Mouse (Mus musculus) ES-E14 (cell line): ENCODE results near the gene E4f1.

Experiments
- CHD2 ChIP-seq: IDR thresholded peaks from 2 replicates; pipeline ENCODE4 v1.6.1; 2014; ENCODE audit warnings: mild to moderate bottlenecking, low read depth, low read length, inconsistent platforms
- HCFC1 ChIP-seq: IDR thresholded peaks from 2 replicates; pipeline ENCODE4 v1.6.1; 2012; ENCODE audit warnings: low read length, inconsistent platforms, borderline replicate concordance; ENCODE audit not compliant: insufficient read depth
- MAFK ChIP-seq: IDR thresholded peaks from 2 replicates; pipeline ENCODE4 v1.6.1; 2014; ENCODE audit warnings: mild to moderate bottlenecking, low read depth, low read length, inconsistent platforms; ENCODE audit not compliant: insufficient read depth
- ZC3H11A ChIP-seq: IDR thresholded peaks from 2 replicates; pipeline ENCODE4 v1.6.1; 2012; ENCODE audit warnings: low read depth, mild to moderate bottlenecking, inconsistent platforms, low read length, borderline replicate concordance

- no peak for TF ChIP-seq HCFC1
- TF ChIP-seq MAFK, result no peak
- no peak for TF ChIP-seq ZC3H11A
- TF ChIP-seq CHD2, result no peak
Observed at GRCm38 (mm10) chr17:24477985-24478600, 8.0 kb upstream of the E4f1 start.
